Mouse (Mus musculus): ENCODE results near the gene Rab1b.
"Not testable (repeated sequence)": the region's sequence is repeated elsewhere in the genome, so short reads cannot be mapped to it uniquely, and the experiment has no call there.

Rab1b gene

GRCm38 (mm10) chr19:5098363-5099143 is 8.3 kb downstream of the Rab1b start, which contains the start of gene Cnih2:
Cnih2 (minus strand) TSS chr19:5098521.
- in situ Hi-C loops (cut with MboI, MseI), result loop anchor here (10.0 kb wide), 2 partner anchors 54 to 284 kb away; partner anchors contain the start of genes Brms1, Gm21992 and Rbm14

GRCm38 (mm10) chr19:5097521-5098362 is 9.1 kb downstream of the Rab1b start:
- in situ Hi-C loops (cut with MboI, MseI), result loop anchor here (10.0 kb wide), 2 partner anchors 53 to 283 kb away; partner anchors contain the start of genes Brms1, Gm21992 and Rbm14

- in situ Hi-C loops (cut with MboI, MseI), result loop anchor here (10.0 kb wide), 2 partner anchors 51 to 281 kb away; partner anchors contain the start of genes Brms1, Gm21992 and Rbm14
Observed at GRCm38 (mm10) chr19:5095887-5096474, 10.9 kb downstream of the Rab1b start.

- in situ Hi-C loops (cut with MboI, MseI), result loop anchor here (10.0 kb wide), 2 partner anchors 50 to 280 kb away; partner anchors contain the start of genes Brms1, Gm21992 and Rbm14
Observed at GRCm38 (mm10) chr19:5094746-5095417, 12.0 kb downstream of the Rab1b start.

GRCm38 (mm10) chr19:5094243-5094632 is 12.6 kb downstream of the Rab1b start:
- in situ Hi-C loops (cut with MboI, MseI), result loop anchor here (10.0 kb wide), 2 partner anchors 49 to 279 kb away; partner anchors contain the start of genes Brms1, Gm21992 and Rbm14

- in situ Hi-C loops (cut with MboI, MseI), result loop anchor here (10.0 kb wide), 2 partner anchors 49 to 279 kb away; partner anchors contain the start of genes Brms1, Gm21992 and Rbm14
Observed at GRCm38 (mm10) chr19:5093481-5094242, 13.2 kb downstream of the Rab1b start.

- in situ Hi-C loops (cut with MboI, MseI), result loop anchor here (10.0 kb wide), 2 partner anchors 47 to 277 kb away; partner anchors contain the start of genes Brms1, Gm21992 and Rbm14
Observed at GRCm38 (mm10) chr19:5092083-5092482, 14.8 kb downstream of the Rab1b start.

- in situ Hi-C loops (cut with MboI, MseI), result no loop called here
Observed at GRCm38 (mm10) chr19:5089324-5089723, 17.5 kb downstream of the Rab1b start.

GRCm38 (mm10) chr19:5087884-5088728 is 18.8 kb downstream of the Rab1b start, which contains the start of gene Yif1a:
Yif1a (plus strand) TSS chr19:5088538.
- in situ Hi-C loops (cut with MboI, MseI), result no loop called here

GRCm38 (mm10) chr19:5086533-5086932 is 20.3 kb downstream of the Rab1b start:
- in situ Hi-C loops (cut with MboI, MseI), result not testable (repeated sequence)

- in situ Hi-C loops (cut with MboI, MseI), result no loop called here
Observed at GRCm38 (mm10) chr19:5085145-5085863, 21.6 kb downstream of the Rab1b start, which contains the start of gene Tmem151a. Tmem151a (minus strand) TSS chr19:5085531.

GRCm38 (mm10) chr19:5084834-5085144 is 22.1 kb downstream of the Rab1b start:
- in situ Hi-C loops (cut with MboI, MseI), result no loop called here

GRCm38 (mm10) chr19:5083961-5084833 is 22.7 kb downstream of the Rab1b start:
- in situ Hi-C loops (cut with MboI, MseI), result no loop called here

- in situ Hi-C loops (cut with MboI, MseI), result no loop called here
Observed at GRCm38 (mm10) chr19:5082596-5082995, 24.3 kb downstream of the Rab1b start.

- in situ Hi-C loops (cut with MboI, MseI), result no loop called here
Observed at GRCm38 (mm10) chr19:5082005-5082404, 24.9 kb downstream of the Rab1b start.

- in situ Hi-C loops (cut with MboI, MseI), result loop anchor here (5.0 kb wide), 1 partner anchor 52 kb away; no protein-coding TSS in a partner anchor
Observed at GRCm38 (mm10) chr19:5079279-5079678, 27.6 kb downstream of the Rab1b start.

- in situ Hi-C loops (cut with MboI, MseI), result no loop called here
Observed at GRCm38 (mm10) chr19:5073518-5073917, 33.4 kb downstream of the Rab1b start.
